Mouse (Mus musculus): ENCODE data around the gene Pam.
"Not testable (repeated sequence)": the region's sequence is repeated elsewhere in the genome, so short reads cannot be mapped to it uniquely, and the experiment has no call there.

Gene Pam

DNA sequence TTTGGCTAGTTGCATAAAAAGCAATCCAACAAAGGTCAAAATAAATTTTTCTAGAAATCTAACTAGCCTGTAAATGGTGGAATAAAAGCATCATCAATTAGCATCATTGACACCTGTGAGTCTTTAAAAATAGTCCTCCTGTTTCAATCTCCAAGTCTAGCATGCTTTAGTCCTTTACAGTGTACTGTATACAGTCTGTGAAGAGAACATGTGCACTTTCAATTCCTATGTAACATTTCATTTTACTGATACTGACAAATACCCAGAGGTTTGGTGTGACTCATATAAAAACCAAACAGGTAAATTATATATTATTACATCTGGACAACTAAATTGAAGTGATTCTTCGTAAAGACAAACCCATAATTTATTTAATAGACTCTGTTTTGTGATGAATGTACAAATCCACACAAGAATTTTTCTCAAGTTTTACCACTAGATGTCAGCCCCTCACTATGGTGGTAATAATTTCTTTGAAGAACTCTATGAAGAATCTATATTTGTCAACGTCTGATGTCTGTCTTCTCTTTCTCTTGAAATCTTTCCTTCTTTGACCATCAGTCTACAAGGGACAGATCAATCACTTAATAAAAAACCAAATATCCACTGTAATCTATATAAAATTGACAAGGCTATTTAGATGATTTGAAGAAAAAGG is 286.1 kb downstream of the Pam start:
- no peak for DNase-seq

- no peak for DNase-seq
These were observed 290.9 kb downstream of the Pam start for GRCm38 (mm10) chr1:97804520-97804919.

GRCm38 (mm10) chr1:97802207-97802902 is 293.1 kb downstream of the Pam start:
- DNase-seq, result no peak

DNA sequence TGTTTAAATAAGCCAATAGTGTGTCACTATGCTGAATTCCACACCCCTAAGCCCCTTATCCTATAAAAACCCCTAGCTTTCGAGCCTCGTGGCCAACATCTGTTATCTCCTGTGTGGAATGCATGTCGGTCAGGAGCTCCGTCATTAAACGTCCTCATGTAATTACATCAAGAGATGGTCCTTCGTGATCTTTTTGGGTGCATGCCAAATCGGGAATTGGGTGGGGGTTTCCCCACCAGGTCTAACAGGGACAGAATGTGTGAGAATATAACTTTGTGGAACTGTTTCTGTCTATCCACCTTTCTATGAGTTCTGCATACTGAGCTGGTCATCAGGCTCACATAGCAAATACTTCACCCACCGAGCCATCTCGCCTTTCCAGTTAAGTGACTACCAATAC is 299.5 kb downstream of the Pam start:
- DNase-seq, result no peak

- no peak for DNase-seq
These were observed 301.3 kb downstream of the Pam start for GRCm38 (mm10) chr1:97794110-97794509.

DNA sequence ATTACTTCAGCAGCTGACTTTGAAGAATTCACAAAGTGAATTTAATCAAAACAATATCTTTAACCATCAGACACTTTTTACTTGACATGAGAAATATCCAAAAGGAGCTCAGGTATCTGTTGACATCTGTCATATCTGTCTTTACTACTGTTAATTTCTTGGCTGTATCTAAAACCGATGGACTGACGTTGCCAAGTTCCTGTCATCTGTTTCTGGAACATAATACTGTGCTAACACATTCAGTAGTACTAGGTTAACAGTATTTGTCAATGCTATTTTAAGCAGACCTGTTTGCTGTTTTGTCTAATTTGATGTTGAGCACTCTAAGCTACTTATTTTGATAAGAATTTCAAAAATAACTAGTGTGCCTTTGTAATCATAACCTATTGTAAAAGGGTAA is 307.0 kb downstream of the Pam start:
- no peak for DNase-seq

DNA sequence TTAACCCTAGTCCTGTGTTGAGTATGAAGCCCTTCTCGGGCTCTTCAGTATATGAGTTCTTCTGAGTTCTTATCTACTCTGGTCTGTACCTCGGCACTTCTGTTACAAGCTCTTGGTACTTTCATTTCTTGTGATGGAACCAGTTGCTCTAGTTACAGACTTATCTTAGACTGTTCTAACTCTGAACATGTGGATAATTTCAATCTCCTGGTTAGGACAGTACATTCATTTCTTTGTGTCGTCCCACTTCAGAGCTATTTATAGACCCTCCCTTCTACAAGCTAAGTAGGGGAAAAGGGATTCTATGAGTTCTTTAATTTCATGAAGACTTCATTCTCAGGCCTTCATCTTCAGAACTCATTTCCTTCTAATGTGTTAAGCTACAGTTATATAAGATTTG is 307.8 kb downstream of the Pam start:
- DNase-seq, result no peak

DNA sequence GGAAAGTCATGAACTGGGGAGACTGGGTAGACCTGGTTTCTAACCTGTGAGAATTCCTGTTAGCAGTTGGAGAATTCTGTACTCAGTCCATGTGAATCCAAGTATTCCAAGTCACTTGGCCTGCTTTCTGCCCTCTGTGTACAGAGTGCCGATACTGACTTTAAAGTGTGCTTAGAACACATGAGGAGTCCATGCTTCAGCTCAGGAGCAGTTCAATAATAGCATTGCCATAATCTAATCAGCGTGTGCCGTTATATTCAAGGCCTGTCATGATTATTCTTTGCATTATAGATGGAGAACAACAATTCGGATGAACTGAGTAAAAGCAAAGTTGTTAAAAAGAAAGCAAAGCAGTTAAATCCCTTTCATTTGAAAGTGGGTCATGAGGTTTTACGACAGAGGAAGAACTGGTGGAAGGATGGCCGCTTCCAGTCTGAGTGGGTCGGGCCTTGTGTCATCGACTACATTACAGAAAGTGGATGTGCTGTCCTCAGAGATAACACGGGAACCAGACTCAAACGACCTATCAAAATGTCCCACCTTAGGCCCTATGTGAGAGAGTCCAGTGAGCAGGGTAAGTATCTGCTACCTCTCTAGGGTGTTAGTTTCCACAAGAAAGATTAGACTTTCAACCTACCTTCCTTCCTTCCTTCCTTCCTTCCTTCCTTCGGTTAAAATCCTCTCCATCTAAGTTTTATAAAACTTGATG is 309.6 kb downstream of the Pam start:
- no peak for DNase-seq

- no peak for DNase-seq
These were observed 310.5 kb downstream of the Pam start for GRCm38 (mm10) chr1:97784928-97785327.

DNA sequence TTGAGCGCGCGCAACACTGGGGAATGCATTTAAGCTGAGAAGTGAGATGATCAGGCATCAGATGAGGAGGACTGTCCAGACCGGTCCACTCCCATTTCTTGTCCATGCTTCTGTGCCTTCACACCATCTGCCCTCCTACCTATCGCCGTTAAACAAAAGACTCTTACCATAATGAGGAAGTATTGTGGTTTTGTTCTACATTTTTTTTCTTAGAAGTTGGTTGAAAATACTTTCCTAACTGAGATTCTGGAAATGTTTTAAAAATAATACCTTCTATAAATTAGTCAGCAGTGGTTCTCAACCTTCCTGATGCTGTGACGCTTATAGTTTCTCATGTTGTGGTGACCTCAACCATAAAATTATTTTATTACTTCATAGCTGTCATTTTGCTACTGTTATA is 313.8 kb downstream of the Pam start:
- no peak for DNase-seq

DNA sequence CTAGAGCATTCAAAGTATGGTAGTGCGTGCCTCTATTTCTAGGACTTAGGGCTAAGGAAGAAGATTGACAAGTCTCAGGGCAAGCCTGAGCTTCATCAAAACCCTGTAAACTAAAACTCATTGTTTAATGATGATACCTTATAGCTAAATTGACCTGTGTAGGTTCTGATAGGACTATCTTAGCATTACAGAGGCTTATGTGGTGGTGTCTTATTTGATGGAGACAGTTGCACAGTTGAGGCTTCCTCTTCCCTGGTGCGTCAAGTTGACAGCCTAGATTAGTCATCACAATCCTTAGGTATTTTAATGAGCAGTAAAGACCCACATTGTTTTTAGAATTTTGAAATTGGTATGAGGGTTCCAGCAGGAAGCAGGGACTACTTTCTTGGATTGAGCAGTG is 321.5 kb downstream of the Pam start:
- no peak for DNase-seq

DNA sequence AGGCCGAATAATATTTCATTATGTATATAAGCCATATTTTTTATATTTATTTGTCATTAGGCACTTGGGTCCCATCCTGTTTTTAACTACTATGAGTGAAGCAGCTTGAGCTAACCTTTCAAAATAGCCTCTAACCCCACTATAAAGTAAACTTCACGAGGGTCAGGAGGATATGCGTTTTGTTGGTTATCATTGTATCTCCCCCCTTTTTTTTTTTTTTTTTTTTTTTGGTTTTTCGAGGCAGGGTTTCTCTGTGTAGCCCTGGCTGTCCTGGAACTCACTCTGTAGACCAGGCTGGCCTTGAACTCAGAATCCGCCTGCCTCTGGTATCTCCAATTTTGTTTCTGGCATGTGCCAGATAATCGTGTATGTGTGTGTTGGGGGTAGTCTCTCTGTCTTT is 322.1 kb downstream of the Pam start:
- no peak for DNase-seq

DNA sequence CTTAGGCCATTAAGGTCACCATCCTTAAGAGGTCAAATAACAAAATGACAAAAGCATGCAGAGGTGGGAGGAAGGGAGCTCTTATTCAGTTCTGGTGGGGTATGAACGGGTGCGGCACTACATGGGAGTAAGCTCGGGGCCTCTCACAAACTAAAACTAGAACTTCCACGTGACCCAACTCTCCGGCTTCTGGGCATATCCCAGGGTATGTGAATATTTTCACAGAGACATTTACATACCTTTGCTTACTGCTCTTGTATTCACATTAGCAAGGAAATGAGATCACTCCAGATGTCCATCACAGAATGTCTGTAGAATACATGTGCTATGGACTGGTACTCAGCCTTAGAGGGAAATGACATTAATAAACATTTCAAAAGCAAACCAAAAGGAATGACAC is 323.7 kb downstream of the Pam start:
- DNase-seq, result no peak

DNA sequence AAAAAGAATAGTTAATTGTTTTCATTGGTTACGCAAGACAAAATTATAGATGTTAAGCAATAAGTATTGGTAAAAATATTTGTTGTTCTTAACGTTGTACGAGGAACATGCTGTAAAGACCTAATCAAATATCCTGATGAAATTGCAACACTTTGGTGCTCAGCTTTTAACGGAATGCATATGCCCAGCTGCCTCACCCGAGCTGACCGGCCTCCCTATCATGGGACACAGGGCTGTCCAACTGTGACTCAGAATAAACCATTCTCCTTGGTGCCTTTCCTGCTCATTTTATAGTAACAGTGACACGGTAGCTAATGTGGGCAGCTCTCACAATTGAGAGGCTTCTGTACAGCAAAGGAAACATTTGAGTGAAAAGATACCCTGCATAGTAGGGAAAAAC is 324.3 kb downstream of the Pam start:
- DNase-seq, result no peak

DNA sequence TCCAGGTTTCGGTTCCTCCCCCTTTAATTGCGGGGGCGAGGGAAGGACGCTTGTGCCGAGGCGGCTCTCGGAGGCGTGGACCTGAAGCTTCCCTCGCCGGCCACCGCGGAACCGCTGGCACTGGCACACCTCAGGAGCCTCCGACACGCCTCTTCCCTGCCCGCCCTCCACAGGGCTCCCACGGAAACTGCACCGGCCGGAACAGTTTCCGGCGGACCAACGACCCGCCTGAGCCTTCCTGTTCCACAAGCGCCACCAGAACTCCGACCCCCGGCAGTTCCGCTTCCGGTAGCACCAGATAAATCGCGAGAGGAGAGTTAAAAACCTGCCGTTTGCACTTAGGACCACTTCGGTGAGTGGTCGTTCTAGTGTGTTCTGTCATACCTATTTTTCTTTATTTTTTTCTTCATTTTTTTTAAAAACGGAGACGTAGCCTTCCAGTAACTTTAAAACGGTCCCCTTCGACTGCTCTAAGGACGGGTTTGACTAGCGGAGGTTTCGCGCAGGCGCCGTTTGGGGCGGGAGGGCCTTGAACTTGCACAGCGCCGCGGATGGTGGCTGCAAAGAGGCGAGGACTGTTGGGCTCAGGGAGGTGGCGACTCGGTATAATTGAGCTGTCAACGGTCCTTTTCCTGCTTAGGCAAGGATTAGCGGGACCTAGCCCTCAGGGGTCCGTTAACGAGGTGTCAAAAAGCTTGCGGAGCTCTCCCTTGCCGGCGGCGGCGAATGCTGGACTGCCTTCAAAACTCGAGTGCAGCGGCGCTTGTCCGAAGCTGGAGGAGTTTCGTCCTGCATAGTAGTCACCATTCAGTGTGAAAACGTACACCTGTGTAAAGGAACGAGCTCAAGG is 325.3 kb downstream of the Pam start, which contains the start of the genes Gin1 and Ppip5k2:
Gin1 (plus strand) TSS at position 269 of the 850 bp plus-strand sequence.
Ppip5k2 (minus strand) TSS at position 508 of the 850 bp plus-strand sequence.
- DNase-seq, result peak; percentile 95

DNA sequence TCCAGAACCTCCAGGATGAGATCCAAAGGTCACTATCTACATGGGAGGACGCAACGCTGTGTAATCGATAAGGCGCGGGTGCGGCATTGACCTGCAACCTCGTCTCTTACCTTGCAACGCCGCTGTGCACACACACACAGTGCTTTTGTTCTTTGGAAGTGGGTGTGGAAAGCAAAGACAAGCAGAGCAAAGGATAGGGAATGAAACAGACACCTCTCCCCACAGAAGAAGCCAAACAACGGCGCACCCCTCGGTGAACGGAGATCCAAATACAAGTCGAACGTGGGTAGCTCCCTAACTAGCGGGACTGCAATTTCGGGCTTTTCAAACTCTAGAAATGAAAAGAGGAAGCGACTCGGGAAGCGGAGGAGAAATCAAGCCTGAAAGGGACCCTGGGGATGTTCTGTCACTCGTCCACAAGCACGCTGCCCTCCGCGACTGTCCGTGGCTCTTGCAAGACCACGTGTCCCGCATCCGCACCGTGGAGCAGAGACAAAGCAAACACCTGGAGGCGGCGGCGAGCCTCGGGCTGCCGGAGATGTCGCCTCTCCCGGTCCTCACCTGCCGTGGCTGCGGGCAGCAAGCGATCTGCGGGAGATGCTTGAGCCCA is 326.0 kb downstream of the Pam start:
- DNase-seq, result no peak

- DNase-seq, result no peak
These were observed 326.5 kb downstream of the Pam start for GRCm38 (mm10) chr1:97768906-97769293.

- DNase-seq, result no peak
These were observed 327.4 kb downstream of the Pam start for GRCm38 (mm10) chr1:97768089-97768488.

DNA sequence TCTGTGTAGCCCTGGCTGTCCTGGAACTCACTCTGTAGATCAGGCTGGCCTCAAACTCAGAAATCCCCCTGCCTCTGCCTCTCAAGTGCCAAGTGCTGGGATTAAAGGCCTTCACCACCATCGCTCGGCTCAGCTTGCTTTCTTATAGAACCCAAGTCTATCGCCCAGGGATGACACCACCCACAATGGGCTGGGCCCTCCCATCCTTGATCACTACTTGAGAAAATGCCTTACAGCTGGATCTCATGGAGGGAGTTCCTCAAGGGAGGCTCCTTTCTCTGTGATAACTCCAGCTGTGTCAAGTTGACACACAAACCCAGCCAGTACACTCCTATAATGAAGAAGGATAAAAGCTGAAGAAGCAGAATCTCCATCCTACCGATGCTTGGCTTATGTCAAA is 329.7 kb downstream of the Pam start:
- DNase-seq, result not testable (repeated sequence)

- no peak for DNase-seq
These were observed 334.0 kb downstream of the Pam start for GRCm38 (mm10) chr1:97761477-97761876.

DNA sequence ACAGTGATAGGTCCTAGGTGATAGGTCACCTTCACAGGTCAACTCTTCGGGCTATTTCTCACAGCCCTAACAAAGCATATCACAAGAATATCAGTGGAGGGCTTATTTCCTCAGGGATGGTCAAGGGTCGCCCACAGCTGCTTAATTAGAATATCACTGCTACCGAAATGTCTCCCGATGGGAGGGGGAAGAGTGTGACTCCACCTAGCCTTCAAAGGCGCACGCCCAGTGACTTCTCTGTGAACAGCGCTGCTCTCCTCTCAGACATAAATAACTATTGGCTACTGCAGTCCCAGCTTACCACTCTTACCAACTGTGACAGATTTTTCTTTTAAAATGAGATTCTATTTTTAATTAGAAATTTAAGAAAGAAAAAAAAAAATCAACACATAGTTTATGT is 334.8 kb downstream of the Pam start:
- DNase-seq, result no peak

GRCm38 (mm10) chr1:97759841-97760240 is 335.6 kb downstream of the Pam start:
- no peak for DNase-seq

GRCm38 (mm10) chr1:97754392-97754791 is 341.1 kb downstream of the Pam start:
- no peak for DNase-seq
